Mouse (Mus musculus) small intestine, adult 2 months (tissue): ENCODE data around the gene Fam131c. TPM values are rescaled to one million over a fixed set of nuclear protein-coding genes. Genes with fewer than 3 reads are reported as not detected.
A peak's percentile ranks its signal among the peaks of the same experiment; 100 is the strongest.

Source experiments
- H3K27ac ChIP-seq: fragments of 200-500 bp; 2 replicates; pipeline ENCODE4 v1.5.1; 2012; ENCODE audit warnings: low read depth, low read length, control low read depth, inconsistent platforms; ENCODE audit not compliant: insufficient read depth
- H3K27me3 ChIP-seq: fragments of 200-500 bp; 2 replicates; pipeline ENCODE4 v1.6.1; 2012; ENCODE audit warnings: mild to moderate bottlenecking, moderate library complexity, low read length, inconsistent platforms; ENCODE audit not compliant: control insufficient read depth, insufficient read depth
- H3K36me3 ChIP-seq: fragments of 200-500 bp; 2 replicates; pipeline ENCODE4 v1.6.1; 2012; ENCODE audit warnings: mild to moderate bottlenecking, low read length, control low read depth, inconsistent platforms; ENCODE audit not compliant: control insufficient read depth, insufficient read depth
- H3K4me1 ChIP-seq: fragments of 200-500 bp; 2 replicates; pipeline ENCODE4 v1.6.1; 2012; ENCODE audit warnings: low read length, inconsistent platforms, mixed read lengths; ENCODE audit not compliant: control insufficient read depth, insufficient read depth, insufficient read length
- H3K4me3 ChIP-seq: fragments of 200-500 bp; 2 replicates; pipeline ENCODE4 v1.5.1; 2012; ENCODE audit warnings: low read depth, mild to moderate bottlenecking, control low read depth, inconsistent platforms, low read length, moderate library complexity
- CTCF ChIP-seq: fragments of 200-500 bp; IDR thresholded peaks from 2 replicates; pipeline ENCODE4 v1.5.1; 2012; ENCODE audit warnings: low read depth, mild to moderate bottlenecking, control low read depth, inconsistent platforms, low read length, moderate library complexity, mixed read lengths; ENCODE audit not compliant: insufficient replicate concordance, insufficient read length; ENCODE audit errors: extremely low read depth
- POLR2A ChIP-seq: fragments of 200-500 bp; IDR thresholded peaks from 2 replicates; pipeline ENCODE4 v1.6.1; 2012; ENCODE audit warnings: low read depth, mild to moderate bottlenecking, control low read depth, inconsistent platforms, low read length, moderate library complexity
- WGBS: fragments of 180-500 bp; shearing (Covaris S2); methylation state at CpG from one replicate; pipeline ENCODE4 v1.1.7; 2018; 5-methylcytosine and 5-hydroxymethylcytosine counted together
- polyA plus RNA-seq: library from polyadenylated mRNA; depleted of rRNA; stranded (reverse); fragments of >200 nt; gene quantifications from 2 replicates; pipeline ENCODE4 v1.2.3, GENCODE M21; 2012

The Fam131c gene
- polyA plus RNA-seq, 1 experiment: 1.8 TPM

- H3K36me3 ChIP-seq: no peaks in the 10 kb centered on the region
- H3K4me1 ChIP-seq: peaks cover 13% of the 10 kb centered on the region
- H3K4me3 ChIP-seq: no peak overlapping the region
- WGBS: 27% methylated on average over 9 of the region's 9 CpGs
- peaks cover 6% of the 10 kb centered on the region; the same call in 1 of the 2 replicates for H3K27me3 ChIP-seq
- no peak overlapping the region for H3K27ac ChIP-seq
- TF ChIP-seq CTCF (no peak), POLR2A (no peak)
Measured at GRCm38 (mm10) chr4:141420886-141421285, 52.9 kb downstream of the Fam131c start.

GRCm38 (mm10) chr4:141421423-141421822 lies 53.4 kb downstream of the Fam131c start:
- TF ChIP-seq CTCF (no peak), POLR2A (no peak)
- H3K4me3 ChIP-seq: peak overlapping the region; percentile 46
- no peaks in the 10 kb centered on the region for H3K36me3 ChIP-seq
- H3K27me3 ChIP-seq: peaks cover 6% of the 10 kb centered on the region; the same call in 1 of the 2 replicates
- peak overlapping the region; percentile 49 for H3K27ac ChIP-seq
- H3K4me1 ChIP-seq: peaks cover 13% of the 10 kb centered on the region
- WGBS: 63% methylated on average over 14 of the region's 14 CpGs

- WGBS: 76% methylated on average over 5 of the region's 5 CpGs
- Histone ChIP-seq H3K36me3 (no peaks in the 10 kb centered on the region), H3K27me3 (peaks cover 6% of the 10 kb centered on the region; the same call in 1 of the 2 replicates), H3K4me1 (peaks cover 13% of the 10 kb centered on the region), H3K4me3 (peak overlapping the region; percentile 46), H3K27ac (peak overlapping the region; percentile 49)
- TF ChIP-seq CTCF (no peak), POLR2A (no peak)
Measured at GRCm38 (mm10) chr4:141422841-141423240, 54.8 kb downstream of the Fam131c start.

GRCm38 (mm10) chr4:141423288-141423687 lies 55.3 kb downstream of the Fam131c start:
- Histone ChIP-seq H3K27me3 (peaks cover 6% of the 10 kb centered on the region; the same call in 1 of the 2 replicates), H3K4me3 (no peak overlapping the region), H3K27ac (no peak overlapping the region), H3K36me3 (no peaks in the 10 kb centered on the region), H3K4me1 (peaks cover 13% of the 10 kb centered on the region)
- WGBS: 84% methylated on average over 5 of the region's 5 CpGs
- TF ChIP-seq CTCF (no peak), POLR2A (no peak)

GRCm38 (mm10) chr4:141423691-141424431 lies 55.8 kb downstream of the Fam131c start:
- H3K4me1 ChIP-seq: peaks cover 13% of the 10 kb centered on the region
- TF ChIP-seq CTCF (no peak), POLR2A (no peak)
- peaks cover 6% of the 10 kb centered on the region; the same call in 1 of the 2 replicates for H3K27me3 ChIP-seq
- 87% methylated on average over 13 of the region's 13 CpGs for WGBS
- H3K27ac ChIP-seq: no peak overlapping the region
- H3K36me3 ChIP-seq: no peaks in the 10 kb centered on the region
- no peak overlapping the region for H3K4me3 ChIP-seq

- peak overlapping the region; percentile 32; the same call in 1 of the 2 replicates for H3K27ac ChIP-seq
- no peak for TF ChIP-seq POLR2A
- no peak for TF ChIP-seq CTCF
- H3K27me3 ChIP-seq: peaks cover 6% of the 10 kb centered on the region; the same call in 1 of the 2 replicates
- 8% methylated on average over 36 of the region's 36 CpGs for WGBS
- peaks cover 9% of the 10 kb centered on the region for H3K4me1 ChIP-seq
- H3K4me3 ChIP-seq: peak overlapping the region; percentile 57
- H3K36me3 ChIP-seq: no peaks in the 10 kb centered on the region
Measured at GRCm38 (mm10) chr4:141425484-141426479, 57.8 kb downstream of the Fam131c start.
